Comparison of ENCODE assay signal across 22 mouse cellular contexts in the genomic region with DNA sequence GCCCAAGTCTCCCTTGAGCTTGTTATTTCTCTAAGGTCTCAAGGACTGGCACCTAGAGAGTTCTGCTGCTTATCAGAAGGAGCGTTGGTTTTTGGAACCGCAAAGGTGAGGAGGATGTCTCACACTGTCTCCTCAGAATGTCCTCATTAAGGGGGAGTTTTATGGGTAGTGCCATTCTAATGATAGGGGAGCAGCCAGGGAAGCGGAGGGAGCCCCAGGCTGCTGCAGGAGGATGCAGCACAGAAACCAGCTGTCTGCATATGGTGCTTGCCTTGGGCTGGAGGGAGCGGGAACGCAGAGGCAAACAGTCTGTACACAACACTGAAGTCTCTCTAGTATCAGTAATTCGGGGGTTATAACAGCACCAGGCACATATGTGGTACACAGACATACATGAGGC. TPM values are rescaled to one million over a fixed set of nuclear protein-coding genes. Genes with fewer than 3 reads are reported as not detected.
DNase-seq lines count a peak whose midpoint lies in the region; ATAC-seq and TF ChIP-seq lines count a peak whose summit lies in the region.
"Had no signal": no experiment of that assay in that cellular context is flagged by ENCODE, and none has a peak within 500 bp of the region (broad histone marks: within the 10 kb centered on the region; RNA-seq: fewer than 3 reads in every experiment).

No protein-coding gene starts in this region.

- TF ChIP-seq EP300 in liver, postnatal 0 days (IDR thresholded peaks at IDR 0.05; ENCODE audit: low read depth): no peak

- DNase-seq in gastrocnemius, adult 2 months: no peak
- DNase-seq in gastrocnemius, postnatal 14 days: no peak
- DNase-seq in liver, postnatal 0 days: no peak
- no peak for DNase-seq in liver, embryonic 11.5 days (ENCODE audit: low spot score)
- no peak for DNase-seq in hindbrain, embryonic 14.5 days (ENCODE audit: low spot score)
- DNase-seq in urinary bladder, postnatal 25 days (ENCODE audit: low spot score): no peak
- DNase-seq in retina, embryonic 14.5 days (ENCODE audit: low spot score): no peak
- DNase-seq: adrenal gland, postnatal 36 days; cerebellum, adult 2 months; cerebellum, postnatal 36 days; heart, postnatal 10 days; layer of hippocampus, adult 9-11 months; liver, embryonic 13.5 days; lung, postnatal 4 days; right cerebral cortex, adult 18-20 months had no signal

- peak overlapping the region; percentile 29 for H3K27ac ChIP-seq in gastrocnemius, adult 2 months
- H3K27ac ChIP-seq in liver, postnatal 0 days (ENCODE audit: low read depth): 0 out of 2 replicates have a peak overlapping the region, but pooled peaks have one; percentile 16
- H3K27ac ChIP-seq in liver, embryonic 11.5 days (ENCODE audit: low read depth, low read length): no peak overlapping the region
- 0 out of 2 replicates have a peak overlapping the region, but pooled peaks have one; percentile 7 for H3K27ac ChIP-seq in hindbrain, embryonic 14.5 days
- peak overlapping the region; percentile 67 for H3K27ac ChIP-seq in neural tube, embryonic 13.5 days (replicated peaks)
- H3K27ac ChIP-seq: forebrain, embryonic 12.5 days; left cerebral cortex, adult 2 months; liver, embryonic 13.5 days; lung, embryonic 15.5 days had no signal

- no peaks in the 10 kb centered on the region for H3K27me3 ChIP-seq in liver, postnatal 0 days (ENCODE audit: insufficient read depth, low read length)
- no peaks in the 10 kb centered on the region for H3K27me3 ChIP-seq in liver, embryonic 11.5 days (replicated peaks; ENCODE audit: control insufficient read depth, insufficient read depth, low read length)
- H3K27me3 ChIP-seq in hindbrain, embryonic 14.5 days (ENCODE audit: control insufficient read depth, insufficient read depth, low read length): no peaks in the 10 kb centered on the region
- no peaks in the 10 kb centered on the region for H3K27me3 ChIP-seq in neural tube, embryonic 13.5 days
- H3K27me3 ChIP-seq: liver, embryonic 13.5 days; lung, embryonic 15.5 days had no signal

- H3K36me3 ChIP-seq in liver, postnatal 0 days (replicated peaks; ENCODE audit: insufficient read depth, low read length): no peaks in the 10 kb centered on the region
- H3K36me3 ChIP-seq in liver, embryonic 11.5 days (ENCODE audit: control insufficient read depth, insufficient read depth, low read length): no peaks in the 10 kb centered on the region
- no peaks in the 10 kb centered on the region for H3K36me3 ChIP-seq in hindbrain, embryonic 14.5 days (replicated peaks; ENCODE audit: control insufficient read depth, insufficient read depth)
- no peaks in the 10 kb centered on the region for H3K36me3 ChIP-seq in neural tube, embryonic 13.5 days
- H3K36me3 ChIP-seq: forebrain, embryonic 12.5 days; liver, embryonic 13.5 days; lung, embryonic 15.5 days had no signal

- intact Hi-C loops in gastrocnemius, adult 2 months (cut with DNase I): no loop called here
- intact Hi-C loops in gastrocnemius, postnatal 14 days (cut with DNase I; ENCODE audit: low total_unique reads): no loop called here

- H3K4me2 ChIP-seq in liver, postnatal 0 days (ENCODE audit: low read depth, low read length): no peak overlapping the region
- H3K4me2 ChIP-seq in liver, embryonic 11.5 days: no peak overlapping the region
- H3K4me2 ChIP-seq in hindbrain, embryonic 14.5 days (replicated peaks): no peak overlapping the region
- peak overlapping the region; percentile 5; the same call in 1 of the 2 replicates for H3K4me2 ChIP-seq in neural tube, embryonic 13.5 days
- H3K4me2 ChIP-seq: forebrain, embryonic 12.5 days; heart, embryonic 11.5 days; liver, embryonic 13.5 days; lung, embryonic 15.5 days had no signal

- H3K9me3 ChIP-seq in liver, postnatal 0 days (ENCODE audit: low read length): no peaks in the 10 kb centered on the region
- no peaks in the 10 kb centered on the region for H3K9me3 ChIP-seq in liver, embryonic 11.5 days (ENCODE audit: control insufficient read depth, low read length)
- H3K9me3 ChIP-seq in hindbrain, embryonic 14.5 days (ENCODE audit: control insufficient read depth, low read length): no peaks in the 10 kb centered on the region
- H3K9me3 ChIP-seq in neural tube, embryonic 13.5 days: no peaks in the 10 kb centered on the region
- H3K9me3 ChIP-seq: forebrain, embryonic 12.5 days; liver, embryonic 13.5 days; lung, embryonic 15.5 days had no signal

- TF ChIP-seq CTCF in gastrocnemius, adult 2 months (IDR thresholded peaks at IDR 0.05): no peak
- no peak for TF ChIP-seq CTCF in liver, postnatal 0 days (IDR thresholded peaks at IDR 0.05; ENCODE audit: low read depth)

- peaks cover 34% of the 10 kb centered on the region for H3K4me1 ChIP-seq in liver, postnatal 0 days (ENCODE audit: insufficient read depth)
- H3K4me1 ChIP-seq in liver, embryonic 11.5 days (replicated peaks; ENCODE audit: control insufficient read depth, insufficient read depth, low read length): peaks cover 16% of the 10 kb centered on the region
- H3K4me1 ChIP-seq in hindbrain, embryonic 14.5 days (replicated peaks; ENCODE audit: control insufficient read depth, insufficient read depth, low read length): no peaks in the 10 kb centered on the region
- H3K4me1 ChIP-seq in neural tube, embryonic 13.5 days (replicated peaks): peaks cover 25% of the 10 kb centered on the region

- no peak overlapping the region for H3K4me3 ChIP-seq in gastrocnemius, adult 2 months
- H3K4me3 ChIP-seq in liver, postnatal 0 days (ENCODE audit: low read depth, low read length): no peak overlapping the region
- no peak overlapping the region for H3K4me3 ChIP-seq in liver, embryonic 11.5 days (ENCODE audit: low read depth, low read length)
- H3K4me3 ChIP-seq in hindbrain, embryonic 14.5 days (replicated peaks; ENCODE audit: low read length): no peak overlapping the region
- H3K4me3 ChIP-seq in neural tube, embryonic 13.5 days: no peak overlapping the region
- H3K4me3 ChIP-seq: forebrain, embryonic 12.5 days; left cerebral cortex, adult 2 months; liver, embryonic 13.5 days; lung, embryonic 15.5 days had no signal

- WGBS in liver, postnatal 0 days (ENCODE audit: insufficient replicate concordance): 85% methylated on average over 6 of the region's 6 CpGs
- 87% methylated on average over 6 of the region's 6 CpGs for WGBS in liver, embryonic 11.5 days
- 76% methylated on average over 6 of the region's 6 CpGs for WGBS in hindbrain, embryonic 14.5 days
- 53% methylated on average over 6 of the region's 6 CpGs for WGBS in neural tube, embryonic 13.5 days

- ATAC-seq in liver, postnatal 0 days: no peak
- ATAC-seq in liver, embryonic 11.5 days (replicated peaks; ENCODE audit: low FRiP score): no peak
- ATAC-seq in hindbrain, embryonic 14.5 days (ENCODE audit: low FRiP score): no peak
- ATAC-seq in neural tube, embryonic 13.5 days (ENCODE audit: low read depth): no peak

- H3K9ac ChIP-seq in liver, postnatal 0 days (replicated peaks): no peak overlapping the region
- no peak overlapping the region for H3K9ac ChIP-seq in liver, embryonic 11.5 days (ENCODE audit: low read depth, low read length)
- no peak overlapping the region for H3K9ac ChIP-seq in hindbrain, embryonic 14.5 days
- no peak overlapping the region for H3K9ac ChIP-seq in neural tube, embryonic 13.5 days
- H3K9ac ChIP-seq: forebrain, embryonic 12.5 days; liver, embryonic 13.5 days; lung, embryonic 15.5 days had no signal

RNA-seq across cellular contexts. Expression of gene Cxcl10, which starts 22.2 kb away (rescaled TPM):
- total RNA-seq in gastrocnemius, adult 2 months (2021): not detected
- under 1 TPM; 0.29 to 0.51 TPM for total RNA-seq in gastrocnemius, postnatal 14 days (2021)
- 7.5 and 8.0 TPM in 2 replicates for polyA plus RNA-seq in liver, postnatal 0 days (2015; fragmentation: Nextera tagmentation; extraction: Ambion mirVana)
- polyA plus RNA-seq in liver, embryonic 11.5 days (2014; fragmentation: Nextera tagmentation; extraction: Ambion mirVana): 6.0 and 6.5 TPM in 2 replicates
- polyA plus RNA-seq in hindbrain, embryonic 14.5 days (2014; fragmentation: Nextera tagmentation; extraction: Ambion mirVana): 0.24 TPM in 1 of 2 replicates, not detected in the other
- polyA plus RNA-seq in neural tube, embryonic 13.5 days (2015; fragmentation: Nextera tagmentation; extraction: Ambion mirVana): 1.0 TPM in 1 of 2 replicates, not detected in the other
- total RNA-seq: left cerebral cortex, adult 2 months had no signal

RNA-seq across cellular contexts. Expression of gene Art3, which starts 39.3 kb away (rescaled TPM):
- total RNA-seq in gastrocnemius, adult 2 months (2021): 100 to 1,000 TPM; 394 to 399 TPM
- total RNA-seq in gastrocnemius, postnatal 14 days (2021): 100 to 1,000 TPM; 314 to 411 TPM
- 2.3 and 4.0 TPM in 2 replicates for polyA plus RNA-seq in liver, postnatal 0 days (2015; fragmentation: Nextera tagmentation; extraction: Ambion mirVana)
- polyA plus RNA-seq in liver, embryonic 11.5 days (2014; fragmentation: Nextera tagmentation; extraction: Ambion mirVana): 1.1 and 1.8 TPM in 2 replicates
- 6.0 and 9.3 TPM in 2 replicates for polyA plus RNA-seq in hindbrain, embryonic 14.5 days (2014; fragmentation: Nextera tagmentation; extraction: Ambion mirVana)
- 12.4 and 13.1 TPM in 2 replicates for polyA plus RNA-seq in neural tube, embryonic 13.5 days (2015; fragmentation: Nextera tagmentation; extraction: Ambion mirVana)

RNA-seq across cellular contexts. Expression of gene Cxcl9, which starts 43.0 kb away (rescaled TPM):
- total RNA-seq in gastrocnemius, adult 2 months (2021): under 1 TPM; 0.10 to 0.45 TPM
- 1 to 10 TPM in 1 of 2 experiments, under 1 TPM in 1; 0.90 to 1.4 TPM for total RNA-seq in gastrocnemius, postnatal 14 days (2021)
- 0.20 and 0.35 TPM in 2 replicates for polyA plus RNA-seq in liver, postnatal 0 days (2015; fragmentation: Nextera tagmentation; extraction: Ambion mirVana)
- not detected in 2 replicates for polyA plus RNA-seq in liver, embryonic 11.5 days (2014; fragmentation: Nextera tagmentation; extraction: Ambion mirVana)
- polyA plus RNA-seq in hindbrain, embryonic 14.5 days (2014; fragmentation: Nextera tagmentation; extraction: Ambion mirVana): not detected in 2 replicates
- not detected in 2 replicates for polyA plus RNA-seq in neural tube, embryonic 13.5 days (2015; fragmentation: Nextera tagmentation; extraction: Ambion mirVana)
- total RNA-seq: left cerebral cortex, adult 2 months had no signal
- polyA plus RNA-seq: cerebellum, adult 2 months; forebrain, embryonic 12.5 days; heart, embryonic 11.5 days; kidney, embryonic 14.5 days; liver, embryonic 13.5 days; lung, embryonic 15.5 days; midbrain, embryonic 14.5 days had no signal
